Mouse (Mus musculus) midbrain, embryonic 10.5 days (tissue): ENCODE measurements at regions not wholly inside any gene's neighbourhood (a gene's known extent, or its start where the extent isn't known, plus 50 kb on each side); places are given as distances from the start of the nearest gene placed in this dataset.

Source experiments
- DNase-seq: peaks from one replicate; pipeline ENCODE4 v3.0.0-alpha.2; 2017; ENCODE audit warnings: low spot score
- H3K27ac ChIP-seq: fragments of 300-500 bp; sonication (generic); replicated peaks from 2 replicates; pipeline ENCODE4 v1.5.1; 2016; ENCODE audit warnings: mild to moderate bottlenecking
- H3K27me3 ChIP-seq: fragments of 300-500 bp; sonication (generic); 2 replicates; pipeline ENCODE4 v1.6.1; 2016; ENCODE audit warnings: low read depth, mild to moderate bottlenecking; ENCODE audit not compliant: poor library complexity, severe bottlenecking
- H3K36me3 ChIP-seq: fragments of 300-500 bp; sonication (generic); 2 replicates; pipeline ENCODE4 v1.6.1; 2016; ENCODE audit warnings: mild to moderate bottlenecking, moderate library complexity
- H3K4me1 ChIP-seq: fragments of 300-500 bp; sonication (generic); 2 replicates; pipeline ENCODE4 v1.6.1; 2016
- H3K4me3 ChIP-seq: fragments of 300-500 bp; sonication (generic); 2 replicates; pipeline ENCODE4 v1.5.1; 2016; ENCODE audit warnings: mild to moderate bottlenecking, moderate library complexity
- H3K9me3 ChIP-seq: fragments of 300-500 bp; sonication (generic); replicated peaks from 2 replicates; pipeline ENCODE4 v1.6.1; 2016; ENCODE audit warnings: mild to moderate bottlenecking
- WGBS: fragments of 180-500 bp; shearing (Covaris S2); methylation state at CpG from one replicate; pipeline ENCODE4 v1.1.7; 2016; 5-methylcytosine and 5-hydroxymethylcytosine counted together

DNA sequence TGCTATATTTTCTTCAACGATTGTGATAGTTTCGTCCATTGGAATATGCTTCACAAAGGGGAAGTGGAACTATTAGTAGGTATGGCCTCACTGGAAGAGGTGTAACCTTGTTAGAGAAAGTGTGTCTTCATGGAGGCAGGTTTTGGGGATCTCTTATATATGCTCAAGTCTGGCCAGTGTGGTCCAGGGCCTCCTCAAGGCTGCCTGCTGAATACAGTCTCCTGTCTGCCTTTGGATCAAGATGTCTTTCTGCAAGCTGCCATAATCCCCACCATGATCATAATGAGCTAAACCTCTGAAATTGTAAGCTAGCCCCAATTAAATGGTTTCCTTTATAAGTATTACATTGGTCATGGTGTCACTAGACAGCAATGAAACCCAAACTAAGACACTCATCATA, 384.3 kb downstream of the Btbd3 start:
- peaks cover 3% of the 10 kb centered on the region; the same call in 1 of the 2 replicates for H3K4me1 ChIP-seq
- no peak overlapping the region for H3K4me3 ChIP-seq
- H3K9me3 ChIP-seq: no peaks in the 10 kb centered on the region
- H3K27ac ChIP-seq: no peak overlapping the region
- DNase-seq: no peak
- no peaks in the 10 kb centered on the region for H3K27me3 ChIP-seq
- no peaks in the 10 kb centered on the region for H3K36me3 ChIP-seq
- 86% methylated on average over 2 of the region's 2 CpGs for WGBS

DNA sequence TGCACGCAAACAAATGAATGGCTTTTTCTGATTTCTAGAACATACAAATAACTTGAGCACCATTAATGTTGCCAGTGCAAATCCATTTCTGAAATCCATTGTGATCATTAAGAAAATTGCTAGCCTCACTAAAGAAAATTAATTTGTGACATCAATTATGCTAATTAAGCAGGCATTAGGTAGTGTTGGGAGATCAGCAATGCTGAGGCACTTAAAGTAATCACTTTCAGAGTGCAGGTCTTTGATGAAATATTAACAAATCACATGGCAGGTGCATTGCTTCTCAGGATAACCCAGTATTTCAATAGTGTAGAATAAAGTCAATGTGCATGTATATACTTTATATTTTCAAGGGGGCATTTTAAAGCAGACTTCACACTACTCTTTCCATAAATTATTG, 385.0 kb downstream of the Btbd3 start:
- no peak for DNase-seq
- Histone ChIP-seq H3K27me3 (no peaks in the 10 kb centered on the region), H3K9me3 (no peaks in the 10 kb centered on the region), H3K27ac (no peak overlapping the region), H3K4me3 (no peak overlapping the region), H3K4me1 (peaks cover 3% of the 10 kb centered on the region; the same call in 1 of the 2 replicates), H3K36me3 (no peaks in the 10 kb centered on the region)
- 91% methylated on average over 1 of the region's 1 CpGs for WGBS

DNA sequence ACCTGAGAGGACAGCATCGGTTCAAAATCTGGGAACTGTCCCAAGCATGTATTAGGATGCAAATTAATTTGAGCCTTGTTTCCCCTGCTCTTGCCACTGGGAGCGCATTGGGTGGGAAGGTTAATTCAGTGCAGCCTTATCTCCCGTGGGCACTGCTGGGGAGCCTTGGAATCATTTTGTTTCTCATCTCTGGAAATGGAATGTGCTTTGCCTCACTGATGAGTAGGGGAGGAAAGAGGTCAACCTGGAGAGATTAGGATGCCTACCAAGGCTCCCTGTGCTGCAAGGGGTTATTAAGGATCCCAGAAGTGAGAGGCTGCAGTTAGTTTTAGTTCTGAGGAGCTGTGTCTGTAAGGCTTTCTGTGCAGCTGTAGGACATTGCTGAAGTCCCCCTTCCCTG, 392.3 kb downstream of the Btbd3 start:
- no peak for DNase-seq
- 67% methylated on average over 3 of the region's 3 CpGs for WGBS

DNA sequence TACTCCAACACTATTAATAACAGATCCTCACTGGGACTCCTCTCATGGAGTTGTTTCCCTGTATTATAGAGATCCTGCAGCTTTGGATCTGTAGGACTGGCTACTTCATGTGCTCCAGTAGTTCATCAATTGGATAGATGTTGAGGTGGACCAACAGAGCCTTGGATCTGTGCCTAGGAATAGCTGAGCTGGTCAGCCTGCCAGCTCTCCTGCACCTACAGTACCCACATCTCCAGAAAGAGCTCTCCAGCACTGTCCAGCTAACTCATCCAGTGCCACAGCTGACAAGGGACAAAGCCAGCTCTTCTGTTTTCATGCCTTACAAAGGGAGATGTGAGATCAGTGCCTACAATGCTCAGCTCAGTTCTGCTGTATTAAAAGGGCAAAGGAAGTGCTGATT, 403.0 kb downstream of the Btbd3 start:
- Histone ChIP-seq H3K4me3 (no peak overlapping the region), H3K27me3 (no peaks in the 10 kb centered on the region), H3K27ac (no peak overlapping the region), H3K4me1 (no peaks in the 10 kb centered on the region), H3K36me3 (no peaks in the 10 kb centered on the region), H3K9me3 (no peaks in the 10 kb centered on the region)
- DNase-seq: no peak

More for the DNA sequence above, 392.3 kb downstream of the Btbd3 start:
- Histone ChIP-seq H3K27me3 (no peaks in the 10 kb centered on the region), H3K27ac (no peak overlapping the region), H3K4me1 (no peaks in the 10 kb centered on the region), H3K4me3 (no peak overlapping the region), H3K9me3 (no peaks in the 10 kb centered on the region), H3K36me3 (no peaks in the 10 kb centered on the region)

GRCm38 (mm10) chr2:138670307-138670706, 413.9 kb downstream of the Btbd3 start:
- Histone ChIP-seq H3K36me3 (no peaks in the 10 kb centered on the region), H3K9me3 (no peaks in the 10 kb centered on the region), H3K27me3 (no peaks in the 10 kb centered on the region)

GRCm38 (mm10) chr2:138674801-138675200, 418.4 kb downstream of the Btbd3 start:
- Histone ChIP-seq H3K27me3 (no peaks in the 10 kb centered on the region), H3K27ac (no peak overlapping the region), H3K9me3 (no peaks in the 10 kb centered on the region), H3K4me1 (0 out of 2 replicates have a peak, but pooled peaks cover 3% of the 10 kb centered on the region), H3K36me3 (no peaks in the 10 kb centered on the region), H3K4me3 (no peak overlapping the region)
- DNase-seq: no peak

More at GRCm38 (mm10) chr2:138670307-138670706, 413.9 kb downstream of the Btbd3 start:
- H3K4me3 ChIP-seq: no peak overlapping the region
- H3K27ac ChIP-seq: no peak overlapping the region
- H3K4me1 ChIP-seq: 0 out of 2 replicates have a peak, but pooled peaks cover 3% of the 10 kb centered on the region
- no peak for DNase-seq

- WGBS: 87% methylated on average over 3 of the region's 3 CpGs
- H3K27me3 ChIP-seq: no peaks in the 10 kb centered on the region
- no peaks in the 10 kb centered on the region for H3K36me3 ChIP-seq
- no peak for DNase-seq
- H3K27ac ChIP-seq: no peak overlapping the region
- H3K4me1 ChIP-seq: no peaks in the 10 kb centered on the region
- H3K9me3 ChIP-seq: no peaks in the 10 kb centered on the region
- no peak overlapping the region for H3K4me3 ChIP-seq
Measured at GRCm38 (mm10) chr2:138675229-138676065, 419.1 kb downstream of the Btbd3 start.

DNA sequence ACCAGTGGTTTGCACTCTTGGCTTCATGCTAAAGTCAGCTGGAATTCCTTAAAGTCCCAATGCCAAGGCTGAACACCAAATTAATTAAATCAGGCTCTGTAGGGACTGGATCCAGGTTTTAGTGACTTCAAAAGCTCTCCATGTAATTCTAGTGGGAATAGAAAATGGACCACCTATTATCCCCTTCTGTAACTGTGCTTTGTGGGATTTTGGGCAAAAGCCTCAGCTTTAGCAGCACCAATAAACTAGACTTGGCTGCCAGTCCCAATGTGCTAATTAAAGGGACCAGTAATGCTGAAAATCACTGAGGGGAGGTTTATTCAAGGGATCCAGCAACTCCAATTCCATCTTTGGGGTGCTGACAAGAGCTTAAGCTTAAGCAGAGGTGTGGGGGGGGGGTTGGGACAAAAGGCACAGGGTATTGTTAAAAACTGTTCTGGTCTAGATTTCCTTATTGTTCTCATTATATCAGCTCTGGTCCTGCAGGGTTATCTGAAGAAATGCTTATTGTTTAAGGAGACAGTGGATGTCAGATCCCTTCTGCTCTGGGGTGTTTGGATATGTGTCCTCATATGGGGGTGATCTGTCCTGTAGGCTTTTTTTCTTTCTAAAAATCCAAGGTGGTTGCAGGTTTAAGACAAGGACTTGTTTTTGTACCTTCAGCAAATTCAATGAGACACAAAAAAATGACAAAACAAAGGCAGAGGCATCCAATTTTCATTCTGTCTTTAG, 431.9 kb downstream of the Btbd3 start:
- no peak for DNase-seq
- Histone ChIP-seq H3K4me1 (0 out of 2 replicates have a peak, but pooled peaks cover 5% of the 10 kb centered on the region), H3K36me3 (no peaks in the 10 kb centered on the region), H3K27me3 (no peaks in the 10 kb centered on the region), H3K9me3 (no peaks in the 10 kb centered on the region), H3K4me3 (no peak overlapping the region), H3K27ac (no peak overlapping the region)

DNA sequence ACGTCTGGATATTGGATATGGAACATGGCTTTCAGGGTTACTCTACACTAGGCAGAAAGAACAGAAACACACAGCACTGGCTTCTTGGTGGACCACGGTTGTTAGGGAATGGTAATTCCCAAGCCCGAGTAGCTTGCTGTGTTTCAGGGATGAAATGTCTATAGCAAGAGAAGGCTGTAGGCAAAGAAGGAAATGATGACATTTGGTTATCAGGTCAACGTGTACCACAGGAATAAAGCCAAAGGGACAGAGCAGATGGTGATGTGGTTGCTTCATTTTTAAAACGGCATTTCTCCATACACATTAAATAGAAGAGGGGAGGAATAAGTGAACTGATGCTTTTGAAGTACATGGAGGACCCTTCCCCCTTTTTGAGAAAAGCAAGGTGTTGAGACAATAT, 433.1 kb downstream of the Btbd3 start:
- Histone ChIP-seq H3K27me3 (no peaks in the 10 kb centered on the region), H3K4me1 (0 out of 2 replicates have a peak, but pooled peaks cover 5% of the 10 kb centered on the region), H3K9me3 (no peaks in the 10 kb centered on the region), H3K36me3 (no peaks in the 10 kb centered on the region), H3K4me3 (no peak overlapping the region), H3K27ac (no peak overlapping the region)
- WGBS: 88% methylated on average over 5 of the region's 5 CpGs
- no peak for DNase-seq

DNA sequence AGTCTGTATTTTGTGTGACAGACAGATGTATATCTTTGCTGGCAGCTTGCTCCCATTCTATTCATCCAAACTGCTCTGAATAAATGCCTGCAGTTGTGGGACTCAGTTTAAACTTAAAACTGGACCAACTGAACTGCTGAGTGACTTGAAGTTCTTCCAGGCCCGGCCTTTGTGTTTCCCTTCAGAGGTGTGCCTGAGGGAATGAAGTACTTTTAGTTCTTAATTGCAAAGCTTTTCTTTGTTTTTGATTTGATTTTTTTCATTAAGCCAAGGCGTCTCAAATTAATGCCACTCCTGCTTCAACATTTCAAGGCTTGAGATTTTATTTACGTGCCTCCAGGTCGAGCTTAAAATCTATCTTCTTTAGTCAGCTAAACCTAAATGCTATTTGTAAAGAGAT, 446.4 kb downstream of the Btbd3 start:
- Histone ChIP-seq H3K4me1 (no peaks in the 10 kb centered on the region), H3K9me3 (no peaks in the 10 kb centered on the region), H3K36me3 (no peaks in the 10 kb centered on the region), H3K27me3 (no peaks in the 10 kb centered on the region), H3K27ac (no peak overlapping the region), H3K4me3 (no peak overlapping the region)
- WGBS: 88% methylated on average over 4 of the region's 4 CpGs
- no peak for DNase-seq

- no peak for DNase-seq
- no peaks in the 10 kb centered on the region for H3K9me3 ChIP-seq
- 91% methylated on average over 4 of the region's 4 CpGs for WGBS
- H3K4me1 ChIP-seq: no peaks in the 10 kb centered on the region
- H3K27me3 ChIP-seq: no peaks in the 10 kb centered on the region
- no peak overlapping the region for H3K27ac ChIP-seq
- no peaks in the 10 kb centered on the region for H3K36me3 ChIP-seq
- H3K4me3 ChIP-seq: no peak overlapping the region
Measured at GRCm38 (mm10) chr2:138703943-138704541, 447.7 kb downstream of the Btbd3 start.

GRCm38 (mm10) chr2:138708763-138709162, 452.4 kb downstream of the Btbd3 start:
- DNase-seq: no peak
- no peaks in the 10 kb centered on the region for H3K4me1 ChIP-seq
- no peaks in the 10 kb centered on the region for H3K36me3 ChIP-seq
- no peak overlapping the region for H3K27ac ChIP-seq
- 75% methylated on average over 2 of the region's 2 CpGs for WGBS
- H3K27me3 ChIP-seq: no peaks in the 10 kb centered on the region
- H3K9me3 ChIP-seq: no peaks in the 10 kb centered on the region
- H3K4me3 ChIP-seq: no peak overlapping the region

DNA sequence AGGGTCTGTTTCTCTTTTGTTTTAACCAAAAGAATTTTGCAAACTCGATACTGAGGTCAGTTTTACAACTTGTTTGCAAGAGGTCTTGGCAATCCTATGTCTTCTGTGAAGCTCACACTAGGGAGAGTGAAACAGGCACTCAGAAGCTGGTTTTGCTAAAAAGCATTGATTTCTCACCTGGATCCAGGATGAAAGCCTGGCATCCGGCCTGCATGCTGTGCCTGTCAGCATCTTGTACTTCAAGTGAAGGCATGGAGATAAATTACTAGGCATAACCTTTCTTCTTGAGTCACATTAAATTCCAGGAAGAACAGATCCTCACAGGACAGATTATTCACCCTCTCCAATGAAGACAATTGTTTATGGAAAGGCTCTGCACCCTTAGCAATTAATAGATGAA, 477.5 kb downstream of the Btbd3 start:
- Histone ChIP-seq H3K4me3 (no peak overlapping the region), H3K36me3 (no peaks in the 10 kb centered on the region), H3K4me1 (no peaks in the 10 kb centered on the region), H3K27me3 (no peaks in the 10 kb centered on the region), H3K27ac (no peak overlapping the region), H3K9me3 (no peaks in the 10 kb centered on the region)
- DNase-seq: no peak
- 72% methylated on average over 2 of the region's 2 CpGs for WGBS
